Mouse (Mus musculus) liver, embryonic 14.5 days (tissue): ENCODE results near the gene Slc2a9. TPM values are rescaled to one million over a fixed set of nuclear protein-coding genes. Genes with fewer than 3 reads are reported as not detected.
A peak's percentile ranks its signal among the peaks of the same experiment; 100 is the strongest.

Source experiments
- ATAC-seq: fragments of 200-750 bp; cut with Nextera tagmentation; 2 replicates; pipeline ENCODE4 v1.8.0; 2017; ENCODE audit warnings: moderate number of reproducible peaks, mild to moderate bottlenecking, moderate library complexity; ENCODE audit not compliant: insufficient read depth
- DNase-seq, 3 experiments: peaks; one replicate each; pipeline ENCODE4 v3.0.0-alpha.2; 2012 to 2013; ENCODE audit warnings: low read depth in 3 of 3, low spot score in 3 of 3
- H3K27ac ChIP-seq: fragments of 300-500 bp; sonication (generic); 2 replicates; pipeline ENCODE4 v1.5.1; 2014; ENCODE audit warnings: moderate library complexity, mild to moderate bottlenecking, control low read depth, inconsistent platforms
- H3K27me3 ChIP-seq: fragments of 300-500 bp; sonication (generic); 2 replicates; pipeline ENCODE4 v1.6.1; 2014; ENCODE audit warnings: mild to moderate bottlenecking, low read length, moderate library complexity; ENCODE audit not compliant: control insufficient read depth, insufficient read depth
- H3K36me3 ChIP-seq: fragments of 300-500 bp; sonication (generic); replicated peaks from 2 replicates; pipeline ENCODE4 v1.6.1; 2014; ENCODE audit warnings: low read depth; ENCODE audit not compliant: control insufficient read depth, insufficient read depth
- H3K4me1 ChIP-seq, 2 experiments: fragments of 200-500 bp in 1 of 2; fragments of 300-500 bp in 1 of 2; sonication (generic) in 1 of 2; replicated peaks; 2 replicates each; pipeline ENCODE4 v1.6.1; 2012 to 2014; ENCODE audit warnings: antibody characterized with exemption in 1 of 2, inconsistent platforms in 1 of 2, low read length in 1 of 2; ENCODE audit not compliant: control insufficient read depth in 2 of 2, insufficient read depth in 2 of 2
- H3K4me2 ChIP-seq: fragments of 300-500 bp; sonication (generic); 2 replicates; pipeline ENCODE4 v1.6.1; 2014; ENCODE audit warnings: low read depth, mild to moderate bottlenecking, control low read depth, moderate library complexity
- H3K4me3 ChIP-seq, 2 experiments: fragments of 200-500 bp in 1 of 2; fragments of 300-500 bp in 1 of 2; sonication (generic) in 1 of 2; 2 replicates each; pipeline ENCODE4 v1.5.1; 2012 to 2014; ENCODE audit warnings: low read depth in 2 of 2, low read length in 2 of 2, mild to moderate bottlenecking in 2 of 2, control low read depth in 1 of 2, inconsistent platforms in 1 of 2, moderate library complexity in 1 of 2; ENCODE audit not compliant: insufficient read depth in 1 of 2
- H3K9ac ChIP-seq: fragments of 300-500 bp; sonication (generic); replicated peaks from 2 replicates; pipeline ENCODE4 v1.6.1; 2014; ENCODE audit warnings: mild to moderate bottlenecking, control low read depth, moderate library complexity
- H3K9me3 ChIP-seq: fragments of 300-500 bp; sonication (generic); 2 replicates; pipeline ENCODE4 v1.6.1; 2016; ENCODE audit warnings: low read length, mixed read lengths; ENCODE audit not compliant: control insufficient read depth
- CTCF ChIP-seq: IDR thresholded peaks from 2 replicates; pipeline ENCODE4 v1.5.1; 2016; ENCODE audit warnings: antibody characterized with exemption, low read depth, control low read depth
- EP300 ChIP-seq: IDR thresholded peaks from 2 replicates; pipeline ENCODE4 v1.6.1; 2016; ENCODE audit warnings: antibody characterized with exemption, low read depth
- WGBS: fragments of 180-500 bp; shearing (Covaris S2); extraction: QIAGEN DNeasy Blood & Tissue Kit; methylation state at CpG from one replicate; pipeline ENCODE4 v1.1.7; 2014; ENCODE audit not compliant: insufficient replicate concordance; 5-methylcytosine and 5-hydroxymethylcytosine counted together
- polyA plus RNA-seq, 2 experiments: library from polyadenylated mRNA; depleted of rRNA in 1 of 2; stranded (reverse) in 1 of 2; unstranded in 1 of 2; fragments of >200 nt; fragmentation: Nextera tagmentation in 1 of 2; extraction: Ambion mirVana in 1 of 2; gene quantifications; 2 replicates each; pipeline versions ENCODE4 v1.2.1 to v1.2.3; 2012 to 2014

The Slc2a9 gene
- polyA plus RNA-seq, 2 experiments, result 1.6 to 1.9 TPM

- WGBS, result 2% methylated on average over 67 of the region's 67 CpGs
- Histone ChIP-seq H3K9me3 (no peaks in the 10 kb centered on the region), H3K27ac (no peak within 1 kb of the TSS), H3K27me3 (peaks cover 24% of the 10 kb centered on the region), H3K36me3 (no peaks in the 10 kb centered on the region), H3K9ac (no peak within 1 kb of the TSS), H3K4me2 (no peak within 1 kb of the TSS), H3K4me1 (no peaks in the 10 kb centered on the region), H3K4me3 (no peak within 1 kb of the TSS)
- no peak for DNase-seq
- ATAC-seq, result no peak
- TF ChIP-seq CTCF (no peak), EP300 (no peak)
These were observed 183.8 kb downstream of the Slc2a9 start, which contains the start of gene Drd5 for GRCm38 (mm10) chr5:38318966-38319786. TSS of gene Drd5 (plus strand) at chr5:38319367.

GRCm38 (mm10) chr5:38309795-38310194 is 193.1 kb downstream of the Slc2a9 start:
- peaks cover 0 to 2% of the 10 kb centered on the region in 2 experiments; a peak in 1 of 4 replicates for H3K4me1 ChIP-seq
- H3K27ac ChIP-seq, result no peak overlapping the region
- H3K36me3 ChIP-seq, result no peaks in the 10 kb centered on the region
- DNase-seq, result no peak
- H3K4me3 ChIP-seq, result no peak overlapping the region
- WGBS, result 55% methylated on average over 3 of the region's 3 CpGs
- H3K4me2 ChIP-seq, result no peak overlapping the region
- TF ChIP-seq EP300 (no peak), CTCF (no peak)
- ATAC-seq, result no peak
- H3K9ac ChIP-seq, result no peak overlapping the region
- no peaks in the 10 kb centered on the region for H3K9me3 ChIP-seq
- H3K27me3 ChIP-seq, result no peaks in the 10 kb centered on the region

DNA sequence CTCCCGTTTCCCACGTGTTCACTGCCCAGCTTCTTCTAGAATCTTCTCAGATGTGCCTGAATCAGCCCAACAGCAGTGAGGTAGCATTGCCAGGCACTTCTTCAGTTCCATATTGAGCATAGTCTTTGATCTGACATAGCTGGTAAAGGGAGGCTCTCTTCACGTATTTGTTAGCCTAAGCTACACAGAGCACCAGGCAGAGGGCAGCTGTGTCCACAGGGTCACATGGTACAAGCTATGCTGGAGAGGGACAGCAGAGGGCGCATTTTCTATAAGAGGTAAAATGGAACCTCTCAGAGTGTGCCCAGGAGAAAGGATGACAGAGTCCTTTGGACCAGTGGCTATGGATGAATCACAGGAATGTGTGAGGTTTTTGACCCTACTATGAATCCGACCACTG is 194.1 kb downstream of the Slc2a9 start:
- TF ChIP-seq CTCF, result peak; percentile 68
- no peak for TF ChIP-seq EP300
- peaks cover 0 to 2% of the 10 kb centered on the region in 2 experiments; a peak in 1 of 4 replicates for H3K4me1 ChIP-seq
- ATAC-seq, result no peak
- 31% methylated on average over 5 of the region's 5 CpGs for WGBS
- peak; percentile 30 to 38 (median 31) for DNase-seq
- H3K4me3 ChIP-seq, result no peak overlapping the region
- H3K27me3 ChIP-seq, result no peaks in the 10 kb centered on the region
- no peak overlapping the region for H3K4me2 ChIP-seq
- H3K9ac ChIP-seq, result no peak overlapping the region
- no peak overlapping the region for H3K27ac ChIP-seq
- no peaks in the 10 kb centered on the region for H3K9me3 ChIP-seq
- no peaks in the 10 kb centered on the region for H3K36me3 ChIP-seq

GRCm38 (mm10) chr5:38307255-38308101 is 195.5 kb downstream of the Slc2a9 start:
- Histone ChIP-seq H3K9ac (no peak overlapping the region), H3K4me2 (peak overlapping the region; percentile 59), H3K4me1 (peaks cover 0 to 2% of the 10 kb centered on the region in 2 experiments; a peak in 1 of 4 replicates), H3K9me3 (no peaks in the 10 kb centered on the region), H3K4me3 (peak overlapping the region; percentile 18 to 30; a peak in 2 of 4 replicates), H3K36me3 (no peaks in the 10 kb centered on the region), H3K27ac (no peak overlapping the region), H3K27me3 (no peaks in the 10 kb centered on the region)
- WGBS, result 9% methylated on average over 26 of the region's 26 CpGs
- peak; percentile 66; the same call in 1 of the 2 replicates for ATAC-seq
- TF ChIP-seq CTCF (peak; percentile 99), EP300 (no peak)
- DNase-seq, result peak; percentile 61 to 67 (median 66)
